Mouse (Mus musculus) retina, postnatal 1 day (tissue): ENCODE data around the gene Slc38a3.
A peak's percentile ranks its signal among the peaks of the same experiment; 100 is the strongest.

Experiments used
- DNase-seq: peaks from one replicate; pipeline ENCODE4 v3.0.0-alpha.2; 2012

Slc38a3 gene

DNA sequence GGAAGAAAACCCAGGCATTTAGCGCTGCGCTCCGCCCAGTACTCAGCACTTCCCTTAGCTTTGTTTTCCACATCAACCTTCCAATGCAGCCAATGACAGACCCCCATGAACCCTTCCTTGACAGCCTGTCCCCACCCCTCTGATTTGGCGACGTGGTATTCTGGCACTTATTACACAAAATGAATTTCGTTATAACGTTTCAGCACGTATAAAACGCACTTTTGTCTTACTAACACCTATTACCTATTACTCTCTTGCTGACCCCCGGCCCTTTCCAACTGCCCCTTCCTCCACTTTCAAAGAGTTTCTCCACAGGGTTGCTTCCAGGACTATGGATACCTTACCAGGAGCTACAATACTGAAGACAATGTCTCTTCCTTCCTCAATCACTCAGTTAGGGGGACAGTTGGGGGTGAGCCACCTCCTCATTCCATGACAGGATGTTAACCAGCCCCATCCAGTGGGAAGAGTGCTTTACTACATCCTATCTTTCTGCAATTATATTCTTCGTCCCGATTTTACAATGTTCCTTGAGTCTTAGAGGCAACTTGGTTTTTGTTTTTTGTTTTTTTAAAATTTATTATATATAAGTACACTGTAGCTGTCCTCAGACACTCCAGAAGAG, 56.3 kb downstream of the Slc38a3 start:
- no peak for DNase-seq

DNA sequence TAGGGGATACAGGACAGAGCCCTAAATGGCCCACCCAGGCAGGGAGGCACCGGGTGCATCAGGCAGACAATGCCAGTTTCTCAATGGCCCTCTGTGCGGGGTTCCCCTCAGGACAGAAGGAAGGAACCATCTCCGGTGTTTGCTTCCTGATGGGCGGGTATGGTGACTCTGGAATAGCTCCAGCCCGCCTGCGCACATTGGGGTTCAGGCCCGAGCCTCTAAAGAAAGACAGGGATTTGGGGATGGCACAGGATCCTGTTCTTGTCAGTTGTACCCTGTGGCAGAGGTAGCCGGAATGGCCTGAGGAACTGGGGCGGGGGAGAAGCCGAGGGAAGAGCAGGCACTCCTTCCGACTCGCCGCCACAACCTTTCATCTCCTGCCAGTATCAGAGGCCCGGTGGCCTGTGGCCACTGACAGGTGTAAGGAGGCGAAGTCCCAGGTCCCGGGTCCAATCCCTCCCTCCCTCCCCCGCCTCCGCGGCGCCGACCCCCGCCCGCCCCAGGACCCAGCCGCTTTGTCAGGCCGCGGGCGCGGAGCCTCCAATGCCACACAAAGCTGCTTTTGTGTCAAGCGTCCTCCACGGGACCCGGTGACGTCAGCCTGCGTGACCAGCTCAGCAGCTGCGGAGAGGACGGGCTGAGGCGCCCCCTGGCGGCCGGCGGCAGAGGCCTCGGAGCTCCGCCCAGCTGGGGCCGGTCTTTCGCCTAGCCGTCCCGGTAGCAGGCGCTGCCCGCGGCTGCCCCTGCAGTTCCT, 57.0 kb downstream of the Slc38a3 start:
- DNase-seq: peak; percentile 99

DNA sequence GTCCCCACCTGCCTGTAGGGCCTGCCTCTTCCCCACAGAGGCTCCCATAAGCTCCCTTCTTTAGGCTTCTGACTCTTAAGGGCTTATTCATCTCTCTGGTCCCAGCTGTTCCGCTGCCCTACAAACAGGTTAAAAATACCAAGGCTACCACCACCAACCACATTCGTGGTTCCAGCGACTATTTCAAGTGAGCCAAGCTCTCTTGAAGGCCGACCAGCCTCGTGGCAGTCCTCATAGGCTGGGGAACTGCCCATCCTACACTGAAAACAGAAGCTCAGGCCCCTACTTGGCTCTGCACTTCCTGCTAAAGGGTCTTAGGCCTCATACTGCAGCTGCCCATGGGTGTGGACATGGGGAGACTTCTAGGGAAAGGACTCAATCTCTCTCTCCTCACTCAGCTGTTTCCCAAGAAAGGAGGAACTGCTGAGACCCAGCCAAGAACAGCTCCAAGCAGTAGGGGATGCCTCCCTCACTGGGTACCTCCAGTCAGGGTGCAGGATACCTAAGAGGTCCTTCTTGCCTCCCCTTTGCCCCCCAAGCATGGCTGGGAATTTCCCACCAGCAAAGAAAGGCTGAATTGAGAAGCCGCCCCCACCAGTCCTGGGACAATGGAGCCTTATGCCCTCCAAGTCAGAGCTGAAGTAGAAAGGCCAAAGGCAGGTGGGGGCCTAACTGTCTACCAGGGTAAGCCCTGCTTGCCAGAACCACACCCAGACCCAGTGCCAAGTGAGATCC, 57.7 kb downstream of the Slc38a3 start:
- no peak for DNase-seq

DNA sequence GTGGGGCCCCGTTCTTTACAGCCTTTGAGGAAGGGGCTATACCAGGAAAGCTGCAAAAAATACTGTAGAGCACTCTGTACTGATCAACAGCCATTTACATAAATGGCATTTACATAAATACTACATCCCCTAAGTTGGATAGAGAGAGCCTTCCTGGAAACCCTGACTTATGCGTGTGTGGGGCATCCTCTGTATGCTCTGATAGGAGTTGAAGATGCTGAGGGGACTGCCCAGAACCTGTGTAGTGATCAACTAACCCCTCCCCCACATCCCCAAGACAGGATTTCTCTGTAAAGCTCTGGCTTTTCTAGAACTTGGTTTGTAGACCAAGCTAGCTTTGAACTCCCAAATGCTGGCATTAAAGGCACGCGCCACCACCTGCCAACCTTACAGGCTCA, 59.9 kb downstream of the Slc38a3 start:
- no peak for DNase-seq

DNA sequence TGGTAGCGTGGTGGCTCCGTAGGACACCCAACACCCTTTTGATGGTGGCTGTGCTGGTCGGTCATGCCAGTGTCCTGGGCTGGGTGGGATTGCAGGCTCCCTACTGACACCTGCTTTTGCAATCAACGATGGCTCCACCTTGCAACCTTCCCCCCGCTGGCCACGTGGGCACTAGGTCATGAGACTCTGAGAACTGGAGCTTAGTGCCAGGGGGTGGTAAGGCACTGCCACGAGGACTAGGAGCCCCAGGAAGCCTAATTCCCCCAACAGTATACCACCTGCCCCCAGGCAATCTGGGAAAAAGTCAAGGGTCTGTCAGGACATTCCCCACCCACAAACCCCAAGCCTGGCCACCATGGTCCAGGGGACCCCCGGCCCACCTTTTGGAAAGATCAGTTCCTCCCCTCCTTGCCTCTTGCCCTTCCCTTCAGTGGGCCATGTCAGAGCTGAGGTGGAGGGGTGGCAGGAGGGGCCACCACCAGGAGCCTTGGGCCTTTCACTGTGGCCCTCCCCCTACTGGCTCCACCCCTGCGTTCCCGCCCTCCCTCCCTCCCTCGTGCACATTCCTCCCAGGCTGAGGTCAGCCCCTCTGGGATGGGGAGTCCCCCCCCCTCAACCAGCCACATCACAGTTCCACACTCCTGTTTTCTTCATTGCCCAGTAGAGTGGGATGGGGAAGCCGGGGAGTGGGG, 60.4 kb downstream of the Slc38a3 start, which contains the start of gene Sema3b:
Gene Sema3b (minus strand): TSS at position 489 of the 692 bp plus-strand sequence.
- peak; percentile 65 for DNase-seq

DNA sequence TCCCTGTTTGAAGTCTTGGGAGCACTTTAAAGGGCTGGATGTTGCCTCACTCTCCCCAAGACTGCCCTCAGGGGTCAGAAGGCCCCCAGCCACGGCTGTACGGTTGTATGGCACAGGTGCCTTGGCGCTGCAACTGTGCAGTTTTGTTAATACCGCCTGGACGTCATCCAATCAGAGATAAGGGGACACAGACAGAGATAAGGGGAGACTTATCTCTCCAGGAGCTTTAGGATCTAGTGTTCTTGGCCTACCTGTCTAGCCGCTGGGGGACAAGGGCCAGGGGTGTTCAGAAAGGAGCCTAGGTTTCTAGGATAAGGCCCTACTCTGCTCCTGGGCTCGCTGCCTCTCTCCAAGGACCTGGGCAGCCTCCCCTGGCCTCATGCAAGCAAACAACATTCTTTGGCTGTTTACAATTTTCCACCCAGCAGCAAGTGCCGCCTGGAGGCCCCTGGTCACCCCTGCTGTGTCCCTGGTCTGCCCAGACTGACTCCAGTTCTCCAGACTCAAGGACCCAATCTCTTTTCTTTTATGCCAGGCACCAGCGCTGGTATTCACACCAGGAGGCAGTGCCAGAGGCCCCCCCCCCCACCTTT, 61.6 kb downstream of the Slc38a3 start:
- no peak for DNase-seq

DNA sequence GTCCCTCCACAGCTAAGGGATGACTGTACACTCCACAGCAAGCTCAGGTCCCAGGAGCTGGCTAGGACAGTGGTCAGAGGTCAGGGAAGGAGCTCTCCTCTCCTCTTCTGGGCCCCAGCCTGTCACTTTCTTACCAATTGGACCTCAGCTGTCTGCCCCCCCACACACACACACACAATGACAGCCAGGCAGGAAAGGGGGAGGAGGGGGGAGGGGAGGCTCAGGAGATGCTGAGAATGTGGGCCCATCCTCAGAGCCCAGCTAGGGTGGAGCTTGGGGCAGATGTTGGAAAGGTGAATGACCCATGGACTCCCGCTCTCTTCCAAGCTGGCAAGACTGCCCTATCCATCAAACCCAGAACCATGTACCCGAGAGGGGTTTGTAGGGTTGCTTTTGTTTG, 62.3 kb downstream of the Slc38a3 start:
- peak; percentile 41 for DNase-seq

DNA sequence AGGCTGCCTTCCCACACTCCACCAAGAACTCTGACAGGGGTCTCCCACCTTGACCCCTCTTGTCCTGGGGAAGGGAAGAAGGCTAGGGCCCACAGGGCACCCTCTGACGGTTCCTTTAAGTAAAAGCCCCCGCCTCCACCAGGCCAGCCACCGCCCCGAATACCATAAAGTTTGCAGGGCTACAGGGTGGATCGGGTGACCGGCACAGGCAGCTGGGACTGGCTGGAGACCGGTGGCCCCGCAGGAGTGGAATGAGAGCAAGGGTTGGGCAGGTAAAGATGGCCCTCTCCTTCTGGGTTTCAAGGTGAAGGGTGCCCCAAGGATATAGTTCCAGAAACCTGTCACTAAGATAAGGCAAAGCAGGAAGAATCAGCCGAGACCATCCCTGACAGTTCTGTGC, 62.7 kb downstream of the Slc38a3 start:
- DNase-seq: no peak

DNA sequence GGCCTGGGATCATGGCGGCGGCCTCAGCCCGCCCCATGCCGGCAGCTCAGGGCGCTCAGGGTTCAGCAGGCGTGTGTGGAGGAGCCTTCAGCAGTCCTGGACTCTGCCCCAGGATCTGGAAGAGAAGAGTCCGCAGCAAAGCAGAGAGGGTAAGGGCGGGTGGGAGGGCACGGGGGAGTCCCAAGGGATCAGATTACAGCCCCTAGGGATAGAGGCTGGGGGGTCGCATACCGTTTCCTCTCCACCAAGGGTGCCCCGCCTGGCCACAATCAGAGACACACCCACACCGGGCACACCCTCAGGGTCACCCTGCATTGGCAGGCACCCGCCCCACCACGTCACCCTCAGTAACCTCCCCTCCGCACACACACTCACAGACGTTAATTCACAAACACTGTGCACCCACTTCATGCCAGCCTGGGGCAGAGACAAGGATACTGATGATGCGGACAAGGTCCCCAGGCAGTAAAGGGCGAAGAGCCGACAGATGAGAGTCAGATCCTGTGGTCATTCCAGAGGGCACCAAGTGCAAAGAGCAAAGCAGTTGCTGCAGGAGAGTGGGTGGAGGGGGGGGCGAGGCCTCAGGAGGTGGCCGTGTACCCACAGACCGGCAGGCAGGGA, 64.2 kb downstream of the Slc38a3 start:
- DNase-seq: peak; percentile 20

DNA sequence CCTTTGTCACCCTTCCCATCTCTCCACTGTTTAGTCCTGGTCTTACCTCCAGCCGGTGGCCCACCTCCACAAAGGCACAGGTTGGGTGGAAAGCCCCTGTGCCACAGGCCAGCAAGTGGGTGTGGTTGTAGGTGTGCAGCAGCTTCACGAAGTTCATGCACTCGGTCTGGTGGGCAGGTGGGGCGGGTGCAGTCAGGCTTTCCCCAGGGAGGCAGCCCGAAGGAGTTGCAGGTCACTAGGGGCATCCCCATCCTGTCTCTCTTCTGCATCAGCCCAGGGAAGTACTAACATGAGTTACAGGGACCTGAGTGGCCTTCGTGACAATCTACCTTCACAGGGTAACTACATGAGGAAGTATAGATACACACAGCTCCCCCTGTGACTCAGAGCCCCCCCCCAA, 66.1 kb downstream of the Slc38a3 start:
- DNase-seq: no peak

DNA sequence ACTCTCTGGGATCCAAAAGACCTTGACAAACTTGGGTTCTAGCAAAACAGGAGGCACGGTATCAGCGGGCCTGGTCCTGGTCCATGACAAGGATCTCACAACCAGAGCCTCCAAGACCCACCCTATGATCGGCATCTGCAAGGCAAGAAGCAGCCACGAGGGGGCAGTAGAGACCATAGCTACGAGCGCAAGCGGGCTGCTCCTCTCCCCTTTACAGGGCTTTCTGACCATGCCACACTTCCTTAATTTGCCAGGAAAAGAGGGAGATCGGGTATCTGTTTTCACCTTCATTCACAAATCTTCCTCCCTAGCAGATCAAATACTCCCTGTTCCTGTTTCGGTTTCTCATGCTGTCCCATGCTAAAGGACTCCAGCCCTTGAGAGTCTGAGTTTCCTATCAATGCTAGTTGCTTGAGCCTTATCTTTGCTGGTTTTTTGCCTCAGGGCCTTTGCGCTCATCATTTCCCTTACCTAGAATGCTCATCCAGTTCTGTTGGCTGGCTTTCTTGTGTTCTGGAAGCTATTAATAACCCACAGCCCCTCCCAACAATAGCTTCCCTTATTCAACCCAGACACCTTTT, 67.2 kb downstream of the Slc38a3 start:
- peak; percentile 90 for DNase-seq

DNA sequence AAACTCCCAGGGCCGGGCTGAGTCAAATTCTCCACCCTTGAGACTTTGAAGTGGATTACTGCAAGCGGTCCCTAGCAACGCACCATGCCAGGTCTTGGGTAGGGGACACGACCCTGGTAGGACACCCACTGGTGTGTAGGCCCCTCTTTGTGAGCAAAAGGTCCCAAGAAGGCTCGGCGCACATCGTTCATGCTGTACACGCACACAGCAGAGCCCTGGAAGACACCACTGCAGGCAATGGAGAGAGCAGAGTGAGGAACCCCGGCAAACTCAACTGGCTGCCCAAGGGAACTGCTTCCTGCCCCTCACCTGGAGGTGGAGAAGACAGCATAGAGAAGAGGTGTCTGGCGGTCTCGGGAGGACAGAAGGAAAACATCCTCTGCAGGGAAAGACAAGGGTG, 68.1 kb downstream of the Slc38a3 start:
- no peak for DNase-seq

DNA sequence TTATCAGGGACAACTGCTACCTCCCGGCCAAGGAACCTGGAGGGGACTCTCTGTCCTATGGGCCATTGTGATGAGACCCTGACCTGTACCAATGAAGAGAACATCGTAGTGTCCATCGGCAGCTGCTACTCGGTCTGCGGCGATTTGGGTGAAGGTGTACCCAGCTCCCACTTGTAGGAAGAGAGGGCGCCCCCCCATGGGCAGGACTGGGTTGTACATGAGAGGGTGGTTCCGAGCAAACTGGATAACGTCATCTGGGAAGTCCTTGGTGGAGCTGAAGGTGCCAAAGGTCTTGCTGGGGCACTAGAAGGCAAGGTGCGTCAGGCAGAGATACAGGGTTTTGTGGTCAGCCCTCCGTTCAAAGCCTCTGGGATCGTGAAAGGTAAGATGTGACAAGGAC, 68.6 kb downstream of the Slc38a3 start:
- no peak for DNase-seq
